Mouse (Mus musculus) MEL (cell line): ENCODE measurements around the gene Gm8332. TPM values are rescaled to one million over a fixed set of nuclear protein-coding genes. Genes with fewer than 3 reads are reported as not detected.
A peak's percentile ranks its signal among the peaks of the same experiment; 100 is the strongest.
"Not testable (repeated sequence)": the region's sequence is repeated elsewhere in the genome, so short reads cannot be mapped to it uniquely, and the experiment has no call there.

Experiments
- DNase-seq: peaks from one replicate; pipeline ENCODE4 v3.0.0; 2011; ENCODE audit warnings: low read depth, low spot score
- H3K27ac ChIP-seq: 2 replicates; pipeline ENCODE4 v1.5.1; 2012; ENCODE audit warnings: low read depth, mild to moderate bottlenecking, control low read depth, low read length, moderate library complexity; ENCODE audit not compliant: control insufficient read depth
- H3K27me3 ChIP-seq, 2 experiments: fragments of 150-350 bp in 1 of 2; sonication (generic) in 1 of 2; 2 replicates each; pipeline ENCODE4 v1.6.1; 2012; ENCODE audit warnings: low read length in 2 of 2, mild to moderate bottlenecking in 2 of 2, improper control_type of control experiment in 1 of 2, moderate library complexity in 1 of 2; ENCODE audit not compliant: insufficient read depth in 2 of 2, control insufficient read depth in 1 of 2
- H3K36me3 ChIP-seq, 2 experiments: 2 replicates each; pipeline ENCODE4 v1.6.1; 2012 to 2014; ENCODE audit warnings: low read length in 2 of 2, improper control_type of control experiment in 1 of 2, inconsistent platforms in 1 of 2, mild to moderate bottlenecking in 1 of 2; ENCODE audit not compliant: insufficient read depth in 2 of 2, control insufficient read depth in 1 of 2
- H3K4me1 ChIP-seq, 2 experiments: fragments of 150-350 bp in 1 of 2; sonication (generic) in 1 of 2; 2 replicates each; pipeline ENCODE4 v1.6.1; 2012; ENCODE audit warnings: low read length in 2 of 2, improper control_type of control experiment in 1 of 2, mild to moderate bottlenecking in 1 of 2; ENCODE audit not compliant: insufficient read depth in 2 of 2, control insufficient read depth in 1 of 2
- H3K4me3 ChIP-seq, 2 experiments: fragments of 150-350 bp in 1 of 2; sonication (generic) in 1 of 2; 2 replicates each; pipeline ENCODE4 v1.5.1; 2012; ENCODE audit warnings: low read depth in 2 of 2, low read length in 2 of 2, mild to moderate bottlenecking in 2 of 2, moderate library complexity in 2 of 2, control low read depth in 1 of 2, improper control_type of control experiment in 1 of 2; ENCODE audit not compliant: control insufficient read depth in 1 of 2, insufficient read depth in 1 of 2
- H3K79me2 ChIP-seq: 2 replicates; pipeline ENCODE4 v1.6.1; 2012; ENCODE audit warnings: mild to moderate bottlenecking, low read length, moderate library complexity; ENCODE audit not compliant: control insufficient read depth, poor library complexity, insufficient read depth
- H3K9ac ChIP-seq: 2 replicates; pipeline ENCODE4 v1.6.1; 2012; ENCODE audit warnings: low read depth, mild to moderate bottlenecking, control low read depth, low read length, moderate library complexity; ENCODE audit not compliant: control insufficient read depth, poor library complexity, severe bottlenecking
- H3K9me3 ChIP-seq: fragments of 150-350 bp; sonication (generic); replicated peaks from 2 replicates; pipeline ENCODE4 v1.6.1; 2012; ENCODE audit warnings: mild to moderate bottlenecking, low read length, improper control_type of control experiment, moderate library complexity; ENCODE audit not compliant: insufficient read depth
- CTCF ChIP-seq, 3 experiments: IDR thresholded peaks in 2 of 3; conservative IDR thresholded peaks in 1 of 3; 2 replicates each; pipeline ENCODE4 v1.5.1; 2011 to 2012; ENCODE audit warnings: low read length in 3 of 3, low read depth in 2 of 3, mild to moderate bottlenecking in 2 of 3, improper control_type of control experiment in 1 of 3, inconsistent platforms in 1 of 3, mixed read lengths in 1 of 3, moderate library complexity in 1 of 3; ENCODE audit not compliant: control insufficient read depth in 1 of 3, insufficient read depth in 1 of 3, poor library complexity in 1 of 3, severe bottlenecking in 1 of 3
- HCFC1 ChIP-seq: IDR thresholded peaks from 2 replicates; pipeline ENCODE4 v1.6.1; 2012; ENCODE audit warnings: low read depth, mild to moderate bottlenecking, inconsistent platforms, low read length, improper control_type of control experiment, moderate library complexity
- MAX ChIP-seq: IDR thresholded peaks from 2 replicates; pipeline ENCODE4 v1.6.1; 2011; ENCODE audit warnings: low read length, improper control_type of control experiment
- MXI1 ChIP-seq: IDR thresholded peaks from 2 replicates; pipeline ENCODE4 v1.6.1; 2011; ENCODE audit warnings: mild to moderate bottlenecking, low read depth, low read length, improper control_type of control experiment
- MYC ChIP-seq: IDR thresholded peaks from 2 replicates; pipeline ENCODE4 v1.6.1; 2011; ENCODE audit warnings: low read depth, mild to moderate bottlenecking, low read length, improper control_type of control experiment, moderate library complexity
- POLR2AphosphoS5 ChIP-seq: IDR thresholded peaks from 2 replicates; pipeline ENCODE4 v1.6.1; 2012; ENCODE audit warnings: low read depth, borderline replicate concordance, mild to moderate bottlenecking, inconsistent platforms, low read length, moderate library complexity, mixed read lengths
- RCOR1 ChIP-seq: IDR thresholded peaks from 2 replicates; pipeline ENCODE4 v1.6.1; 2012; ENCODE audit warnings: low read depth, mild to moderate bottlenecking, inconsistent platforms, low read length, improper control_type of control experiment
- SIN3A ChIP-seq: IDR thresholded peaks from 2 replicates; pipeline ENCODE4 v1.6.1; 2012; ENCODE audit warnings: low read length, improper control_type of control experiment, inconsistent platforms
- SMC3 ChIP-seq: IDR thresholded peaks from 2 replicates; pipeline ENCODE4 v1.6.1; 2011; ENCODE audit warnings: low read depth, low read length, improper control_type of control experiment
- USF1 ChIP-seq: IDR thresholded peaks from 2 replicates; pipeline ENCODE4 v1.6.1; 2014; ENCODE audit warnings: low read depth, mild to moderate bottlenecking, inconsistent platforms, low read length, improper control_type of control experiment, moderate library complexity
- USF2 ChIP-seq, 2 experiments: IDR thresholded peaks; 2 replicates each; pipeline ENCODE4 v1.6.1; 2011 to 2012; ENCODE audit warnings: improper control_type of control experiment in 2 of 2, low read length in 2 of 2, borderline replicate concordance in 1 of 2, inconsistent platforms in 1 of 2, low read depth in 1 of 2, mild to moderate bottlenecking in 1 of 2; ENCODE audit not compliant: insufficient read depth in 1 of 2
- ZNF384 ChIP-seq: IDR thresholded peaks from 2 replicates; pipeline ENCODE4 v1.6.1; 2012; ENCODE audit warnings: low read depth, mild to moderate bottlenecking, inconsistent platforms, low read length, improper control_type of control experiment
- polyA plus RNA-seq, 2 experiments: library from polyadenylated mRNA; stranded (reverse) in 1 of 2; unstranded in 1 of 2; fragments of >175 nt in 1 of 2; fragments of >200 nt in 1 of 2; gene quantifications; 2 replicates each; pipeline versions ENCODE4 v1.2.1 to v1.2.4; 2012; ENCODE audit warnings: low replicate concordance in 2 of 2, low read depth in 1 of 2; ENCODE audit not compliant: insufficient read length in 2 of 2, insufficient read depth in 1 of 2, missing spikeins in 1 of 2
- total RNA-seq: library from RNA; depleted of rRNA; stranded (reverse); fragments of 300-350 nt; gene quantifications from 2 replicates; pipeline ENCODE4 v1.2.3, GENCODE M21; 2012

The Gm8332 gene
- total and polyA plus RNA-seq, 3 experiments = not detected

DNA sequence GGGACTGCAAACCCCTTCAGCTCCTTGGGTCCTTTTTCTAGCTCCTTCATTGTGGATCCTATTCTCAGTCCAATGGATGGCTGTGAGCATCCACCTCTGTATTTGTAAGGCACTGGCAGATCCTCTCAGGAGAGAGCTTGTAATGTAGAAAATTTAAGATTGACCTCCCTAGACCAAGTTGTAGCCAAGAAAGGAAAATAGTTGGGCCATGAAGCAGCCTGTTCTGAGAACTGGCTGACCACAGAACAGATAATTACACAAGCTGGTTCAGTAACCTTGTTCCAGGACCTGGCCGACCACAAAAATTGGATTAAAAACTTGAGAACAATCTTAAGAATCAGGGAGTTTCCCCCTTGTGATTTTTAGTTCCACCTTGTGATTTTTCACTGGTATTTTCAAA, 7.3 kb upstream of the Gm8332 start:
- Histone ChIP-seq H3K79me2 (no peaks in the 10 kb centered on the region), H3K9me3 (no peaks in the 10 kb centered on the region), H3K27ac (no peak overlapping the region), H3K4me3 (no peak overlapping the region)
- TF ChIP-seq CTCF (IDR thresholded peaks at IDR 0.05 in 2 of 3, conservative IDR thresholded peaks at IDR 0.05 in 1 of 3; ENCODE audit: control insufficient read depth in 1 of 3, insufficient read depth in 1 of 3, low read depth in 2 of 3, low read length in 3 of 3, poor library complexity in 1 of 3, severe bottlenecking in 1 of 3) (no peak), SMC3 (no peak), POLR2AphosphoS5 (no peak), RCOR1 (0 out of 2 replicates have a peak, but pooled peaks have one; percentile 10), SIN3A (no peak), ZNF384 (no peak), HCFC1 (no peak)
- TF ChIP-seq, all 39 proteins: peak for 1
- H3K4me1 ChIP-seq = 0 out of 4 replicates have a peak, but pooled peaks cover 0 to 2% of the 10 kb centered on the region in 2 experiments
- H3K9ac ChIP-seq = no peak overlapping the region
- no peaks in the 10 kb centered on the region for H3K27me3 ChIP-seq
- peaks cover 0 to 4% of the 10 kb centered on the region in 2 experiments; a peak in 1 of 4 replicates for H3K36me3 ChIP-seq
- no peak for DNase-seq

DNA sequence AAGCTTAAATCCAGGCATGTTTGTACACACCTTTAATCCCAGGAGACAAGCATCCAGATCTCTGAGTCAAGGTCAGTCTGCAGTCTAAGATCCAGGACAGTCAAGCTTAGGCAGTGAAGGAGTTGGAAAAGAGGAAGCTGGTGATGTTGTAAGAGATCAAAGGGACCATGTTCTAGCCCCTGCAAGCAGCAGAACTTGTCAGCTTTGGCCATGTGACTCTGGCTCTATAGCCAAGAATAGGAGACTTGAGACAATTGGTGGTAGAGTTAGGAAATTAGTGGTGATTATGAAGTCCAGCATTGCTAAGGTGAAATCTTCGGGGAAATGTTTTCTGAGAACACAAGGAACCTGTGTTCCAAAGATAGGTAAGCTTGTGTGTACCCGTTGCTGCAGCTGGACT, 6.0 kb upstream of the Gm8332 start:
- H3K79me2 ChIP-seq, H3K4me1 ChIP-seq, H3K27me3 ChIP-seq, H3K9ac ChIP-seq, H3K9me3 ChIP-seq, H3K4me3 ChIP-seq, H3K36me3 ChIP-seq, H3K27ac ChIP-seq: not testable (repeated sequence)
- 0 out of 4 replicates have a peak, but pooled peaks of 1 of the 2 experiments have one; percentile 29 for TF ChIP-seq USF2 (IDR thresholded peaks at IDR 0.05; ENCODE audit: borderline replicate concordance in 1 of 2, insufficient read depth in 1 of 2, low read depth in 1 of 2, low read length in 2 of 2)
- peak; percentile 78; the same call in 1 of the 2 replicates for TF ChIP-seq MAX
- peak; percentile 83 for TF ChIP-seq USF1
- TF ChIP-seq MYC = peak; percentile 68
- TF ChIP-seq MXI1 = 0 out of 2 replicates have a peak, but pooled peaks have one; percentile 56
- peak; percentile 75 for DNase-seq

DNA sequence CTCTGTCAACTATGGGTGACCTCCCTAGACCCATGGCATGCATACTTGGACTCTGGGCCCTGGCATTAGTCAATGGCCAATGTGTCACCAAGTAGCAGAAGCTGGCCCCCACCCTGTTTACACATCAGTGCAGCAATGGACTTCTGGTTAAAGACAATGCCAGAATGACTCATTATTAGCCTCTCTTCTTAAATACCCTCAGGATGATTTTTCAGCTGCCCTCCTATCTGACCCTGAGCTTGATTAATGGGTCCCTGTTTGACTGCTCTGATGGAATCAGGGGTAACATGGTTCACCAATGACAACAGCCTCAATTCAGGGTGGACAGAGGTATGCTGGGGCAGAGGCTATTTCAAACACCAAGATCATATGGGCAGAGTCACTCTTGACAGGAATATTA, 4.1 kb downstream of the Gm8332 start:
- H3K27ac ChIP-seq, H3K4me1 ChIP-seq, H3K9ac ChIP-seq, H3K36me3 ChIP-seq, H3K9me3 ChIP-seq, H3K79me2 ChIP-seq, DNase-seq, H3K4me3 ChIP-seq, H3K27me3 ChIP-seq: not testable (repeated sequence)
